Mouse (Mus musculus) neural tube, embryonic 15.5 days (tissue): Measurements from ENCODE around the gene Olfr332. TPM values are rescaled to one million over a fixed set of nuclear protein-coding genes. Genes with fewer than 3 reads are reported as not detected.

ENCODE experiments used
- polyA plus RNA-seq: library from polyadenylated mRNA; unstranded; fragments of >200 nt; fragmentation: Nextera tagmentation; extraction: Ambion mirVana; gene quantifications from 2 replicates; pipeline ENCODE4 v1.2.1, GENCODE M21; 2015

Olfr332 gene
- polyA plus RNA-seq, 1 experiment from 2014 or later, result not detected

Other genes starting within 250 kb of the Olfr332 start
- not detected in 2 replicates for gene 4930438A08Rik, start 217.8 kb downstream of the Olfr332 start, polyA plus RNA-seq
- gene Zfp692, start 185.5 kb downstream of the Olfr332 start, polyA plus RNA-seq, result 31.5 and 33.3 TPM in 2 replicates
- gene Zfp672, start 162.2 kb downstream of the Olfr332 start, polyA plus RNA-seq, result 37.9 and 44.8 TPM in 2 replicates
- 47.1 and 47.7 TPM in 2 replicates for gene Sh3bp5l, start 161.8 kb downstream of the Olfr332 start, polyA plus RNA-seq
- gene Lypd8, start 113.5 kb downstream of the Olfr332 start, polyA plus RNA-seq, result 0.37 and 19.8 TPM in 2 replicates
- gene 1810065E05Rik, start 71.4 kb downstream of the Olfr332 start, polyA plus RNA-seq, result not detected in 2 replicates
- gene Gm12253, start 60.0 kb downstream of the Olfr332 start, polyA plus RNA-seq, result not detected in 2 replicates
- not detected in 2 replicates for gene Lypd9, start 39.6 kb downstream of the Olfr332 start, polyA plus RNA-seq
- not detected in 2 replicates for gene Olfr30, start 30.3 kb downstream of the Olfr332 start, polyA plus RNA-seq
- gene Olfr331, start 10.0 kb upstream of the Olfr332 start, polyA plus RNA-seq, result not detected in 2 replicates
- 0.15 and 0.20 TPM in 2 replicates for gene Olfr330, start 42.3 kb upstream of the Olfr332 start, polyA plus RNA-seq
- 0.09 TPM in 1 of 2 replicates, not detected in the other for gene Olfr329-ps, start 53.9 kb upstream of the Olfr332 start, polyA plus RNA-seq
- 0.06 and 0.10 TPM in 2 replicates for gene Olfr328, start 63.1 kb upstream of the Olfr332 start, polyA plus RNA-seq
- gene Olfr224, start 78.0 kb upstream of the Olfr332 start, polyA plus RNA-seq, result 0.19 TPM in 1 of 2 replicates, not detected in the other
- not detected in 2 replicates for gene Olfr325, start 85.2 kb upstream of the Olfr332 start, polyA plus RNA-seq
- 0.05 and 0.12 TPM in 2 replicates for gene Olfr324, start 102.6 kb upstream of the Olfr332 start, polyA plus RNA-seq
- not detected in 2 replicates for gene 2210407C18Rik, start 123.5 kb upstream of the Olfr332 start, polyA plus RNA-seq
- gene Olfr323, start 137.9 kb upstream of the Olfr332 start, polyA plus RNA-seq, result not detected in 2 replicates
- gene Trim58, start 147.9 kb upstream of the Olfr332 start, polyA plus RNA-seq, result 0.19 and 0.29 TPM in 2 replicates
- gene Olfr322, start 166.2 kb upstream of the Olfr332 start, polyA plus RNA-seq, result not detected in 2 replicates
- not detected in 2 replicates for gene Olfr320, start 188.5 kb upstream of the Olfr332 start, polyA plus RNA-seq
- not detected in 2 replicates for gene Olfr319, start 206.6 kb upstream of the Olfr332 start, polyA plus RNA-seq
- gene Olfr318, start 231.5 kb upstream of the Olfr332 start, polyA plus RNA-seq, result not detected in 2 replicates
- 0.17 and 0.26 TPM in 2 replicates for gene Olfr317, start 246.7 kb upstream of the Olfr332 start, polyA plus RNA-seq